Mouse (Mus musculus) limb, embryonic 15.5 days (tissue): ENCODE measurements around the gene Abcb1a. TPM values are rescaled to one million over a fixed set of nuclear protein-coding genes. Genes with fewer than 3 reads are reported as not detected.

ENCODE experiments used
- ATAC-seq: fragments of 200-750 bp; cut with Nextera tagmentation; 2 replicates; pipeline ENCODE4 v1.8.0; 2017; ENCODE audit warnings: low read depth, moderate TSS enrichment; ENCODE audit not compliant: insufficient number of reproducible peaks, low FRiP score, low TSS enrichment
- H3K27ac ChIP-seq: fragments of 300-500 bp; sonication (generic); 2 replicates; pipeline ENCODE4 v1.5.1; 2015; ENCODE audit warnings: moderate library complexity, mild to moderate bottlenecking, inconsistent platforms
- H3K27me3 ChIP-seq: fragments of 300-500 bp; sonication (generic); 2 replicates; pipeline ENCODE4 v1.6.1; 2015; ENCODE audit warnings: inconsistent platforms
- H3K36me3 ChIP-seq: fragments of 300-500 bp; sonication (generic); 2 replicates; pipeline ENCODE4 v1.6.1; 2015; ENCODE audit warnings: inconsistent platforms
- H3K4me1 ChIP-seq: fragments of 300-500 bp; sonication (generic); 2 replicates; pipeline ENCODE4 v1.6.1; 2015; ENCODE audit warnings: inconsistent platforms
- H3K4me2 ChIP-seq: fragments of 300-500 bp; sonication (generic); 2 replicates; pipeline ENCODE4 v1.6.1; 2015; ENCODE audit warnings: mild to moderate bottlenecking, inconsistent platforms
- H3K4me3 ChIP-seq: fragments of 300-500 bp; sonication (generic); 2 replicates; pipeline ENCODE4 v1.5.1; 2015; ENCODE audit warnings: mild to moderate bottlenecking, inconsistent platforms
- H3K9ac ChIP-seq: fragments of 300-500 bp; sonication (generic); 2 replicates; pipeline ENCODE4 v1.6.1; 2015; ENCODE audit warnings: inconsistent platforms
- H3K9me3 ChIP-seq: fragments of 300-500 bp; sonication (generic); 2 replicates; pipeline ENCODE4 v1.6.1; 2016; ENCODE audit warnings: inconsistent platforms
- WGBS: fragments of 180-500 bp; shearing (Covaris S2); methylation state at CpG from one replicate; pipeline ENCODE4 v1.1.7; 2015; 5-methylcytosine and 5-hydroxymethylcytosine counted together
- polyA plus RNA-seq: library from polyadenylated mRNA; unstranded; fragments of >200 nt; fragmentation: Nextera tagmentation; extraction: Ambion mirVana; gene quantifications from 2 replicates; pipeline ENCODE4 v1.2.1, GENCODE M21; 2015

Abcb1a gene
- polyA plus RNA-seq, 1 experiment from 2014 or later: 0.55 TPM

DNA sequence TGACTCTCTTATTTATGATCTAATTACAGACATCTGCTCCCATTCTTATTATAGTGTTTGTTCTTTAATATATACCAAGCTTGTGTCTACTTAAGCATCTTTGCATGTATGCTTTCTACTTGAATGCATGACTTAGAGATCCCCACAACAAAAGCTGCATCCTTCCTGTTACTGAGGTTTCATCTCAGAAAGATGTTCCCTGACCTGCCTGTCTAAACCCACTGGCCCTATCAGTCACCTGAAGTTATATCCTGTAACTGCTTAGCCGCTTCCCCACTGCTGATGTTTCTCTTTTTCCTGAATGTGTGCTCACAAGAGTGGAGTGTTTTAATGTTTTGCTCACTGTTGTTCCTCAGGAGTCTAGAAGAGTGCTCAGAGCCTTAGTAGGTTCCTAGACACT lies 9.7 kb downstream of the Abcb1a start:
- no peak overlapping the region for H3K9ac ChIP-seq
- 93% methylated on average over 1 of the region's 1 CpGs for WGBS
- no peaks in the 10 kb centered on the region for H3K27me3 ChIP-seq
- no peak overlapping the region for H3K27ac ChIP-seq
- H3K4me1 ChIP-seq: no peaks in the 10 kb centered on the region
- no peaks in the 10 kb centered on the region for H3K9me3 ChIP-seq
- no peak for ATAC-seq
- no peaks in the 10 kb centered on the region for H3K36me3 ChIP-seq
- H3K4me3 ChIP-seq: no peak overlapping the region
- H3K4me2 ChIP-seq: no peak overlapping the region

DNA sequence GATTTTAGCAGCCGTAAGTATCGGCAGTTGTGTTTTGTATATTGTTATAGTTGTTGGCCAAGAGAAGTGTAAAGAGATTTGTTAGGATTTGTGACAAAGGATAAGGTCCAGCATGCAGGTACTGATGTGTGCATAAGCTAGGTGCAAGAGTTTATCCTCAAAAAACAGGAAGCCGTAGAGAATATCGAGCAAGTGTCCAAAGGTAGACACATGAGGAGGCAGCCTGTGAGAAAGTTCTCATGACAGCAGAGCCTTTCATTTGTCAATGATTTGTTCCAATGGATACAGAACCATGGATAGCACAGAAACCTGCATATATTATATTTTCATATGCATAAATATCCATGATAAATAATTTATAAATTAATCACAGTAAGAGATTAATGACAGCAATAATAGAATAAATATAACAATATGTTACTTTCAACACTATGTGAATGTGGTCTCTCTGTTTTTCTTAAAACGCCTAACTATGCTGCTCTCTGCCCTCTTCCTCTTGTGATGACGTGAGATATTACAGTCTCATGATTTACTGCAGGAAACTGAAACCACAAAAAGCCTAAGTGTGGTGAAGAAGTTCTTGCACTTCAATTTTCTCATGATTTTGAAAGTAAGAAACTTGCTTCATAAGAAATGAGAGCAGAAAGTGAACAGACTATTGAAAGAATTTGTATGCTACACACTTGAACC lies 15.5 kb downstream of the Abcb1a start:
- H3K9me3 ChIP-seq: no peaks in the 10 kb centered on the region
- no peak overlapping the region for H3K9ac ChIP-seq
- 80% methylated on average over 6 of the region's 6 CpGs for WGBS
- ATAC-seq: no peak
- H3K4me1 ChIP-seq: no peaks in the 10 kb centered on the region
- no peak overlapping the region for H3K4me3 ChIP-seq
- no peak overlapping the region for H3K4me2 ChIP-seq
- no peaks in the 10 kb centered on the region for H3K36me3 ChIP-seq
- H3K27me3 ChIP-seq: no peaks in the 10 kb centered on the region
- H3K27ac ChIP-seq: no peak overlapping the region

DNA sequence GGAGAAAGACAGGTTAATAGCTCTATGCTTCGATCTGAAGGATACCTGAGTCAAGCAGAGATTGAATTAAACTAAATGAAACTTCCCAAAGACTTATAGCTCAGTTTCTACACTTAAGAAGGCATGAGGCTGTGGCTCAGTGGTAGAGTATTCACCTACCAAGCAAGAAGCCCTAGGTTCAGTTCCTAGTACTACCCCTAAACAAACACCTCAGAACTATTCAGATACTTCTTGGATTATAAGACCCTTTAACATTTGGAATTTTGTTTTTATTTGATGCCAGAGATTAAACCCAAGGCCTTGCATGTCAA lies 16.0 kb downstream of the Abcb1a start:
- WGBS: 77% methylated on average over 1 of the region's 1 CpGs
- no peak for ATAC-seq
- Histone ChIP-seq H3K9ac (no peak overlapping the region), H3K27me3 (no peaks in the 10 kb centered on the region), H3K36me3 (no peaks in the 10 kb centered on the region), H3K4me1 (no peaks in the 10 kb centered on the region), H3K9me3 (no peaks in the 10 kb centered on the region), H3K4me3 (no peak overlapping the region), H3K27ac (no peak overlapping the region), H3K4me2 (no peak overlapping the region)

DNA sequence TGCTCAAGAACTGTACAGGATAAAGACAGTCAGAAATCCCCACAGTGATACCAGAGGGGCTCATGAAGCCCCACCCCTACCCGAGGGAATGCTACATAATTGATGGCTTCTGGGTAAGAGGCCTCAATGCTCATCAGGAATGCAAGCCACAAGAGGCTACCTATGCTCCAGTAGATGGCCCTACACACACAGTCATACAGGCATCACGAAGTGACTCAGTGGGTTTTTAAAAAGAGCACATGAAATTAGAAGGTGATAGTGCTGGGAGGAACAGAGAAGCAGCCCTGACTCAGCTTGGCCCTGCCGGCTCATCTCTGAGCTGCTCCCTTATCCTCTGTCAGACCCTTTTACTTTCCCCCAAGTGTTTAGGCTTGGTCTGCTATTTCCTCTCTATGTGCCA lies 21.3 kb downstream of the Abcb1a start:
- Histone ChIP-seq H3K4me1 (no peaks in the 10 kb centered on the region), H3K4me3 (no peak overlapping the region), H3K36me3 (no peaks in the 10 kb centered on the region), H3K9ac (no peak overlapping the region), H3K27ac (no peak overlapping the region), H3K9me3 (no peaks in the 10 kb centered on the region), H3K27me3 (no peaks in the 10 kb centered on the region), H3K4me2 (no peak overlapping the region)
- no peak for ATAC-seq
- WGBS: 63% methylated on average over 3 of the region's 3 CpGs

DNA sequence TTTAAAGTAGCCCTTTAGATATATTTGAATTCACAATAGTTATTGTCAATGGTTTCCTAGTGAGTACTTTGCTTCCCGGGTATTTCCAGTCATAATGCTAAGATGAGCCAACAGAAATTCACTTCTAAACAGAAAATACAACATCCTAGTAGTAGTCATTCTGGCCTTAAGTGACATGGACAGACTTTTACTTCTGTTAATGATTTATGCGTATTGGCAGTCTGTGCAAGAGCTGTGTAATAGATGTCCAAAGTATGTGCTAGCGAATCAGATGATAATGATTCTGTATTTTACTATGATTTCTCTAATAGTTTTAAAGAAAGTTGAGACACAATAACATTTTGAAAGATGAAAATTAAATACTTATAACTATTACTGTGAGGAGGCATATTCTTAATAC lies 23.8 kb downstream of the Abcb1a start:
- H3K27ac ChIP-seq: no peak overlapping the region
- no peaks in the 10 kb centered on the region for H3K36me3 ChIP-seq
- H3K9ac ChIP-seq: no peak overlapping the region
- H3K4me1 ChIP-seq: no peaks in the 10 kb centered on the region
- no peak for ATAC-seq
- no peaks in the 10 kb centered on the region for H3K9me3 ChIP-seq
- H3K4me3 ChIP-seq: no peak overlapping the region
- WGBS: 89% methylated on average over 3 of the region's 3 CpGs
- H3K27me3 ChIP-seq: no peaks in the 10 kb centered on the region
- H3K4me2 ChIP-seq: no peak overlapping the region

DNA sequence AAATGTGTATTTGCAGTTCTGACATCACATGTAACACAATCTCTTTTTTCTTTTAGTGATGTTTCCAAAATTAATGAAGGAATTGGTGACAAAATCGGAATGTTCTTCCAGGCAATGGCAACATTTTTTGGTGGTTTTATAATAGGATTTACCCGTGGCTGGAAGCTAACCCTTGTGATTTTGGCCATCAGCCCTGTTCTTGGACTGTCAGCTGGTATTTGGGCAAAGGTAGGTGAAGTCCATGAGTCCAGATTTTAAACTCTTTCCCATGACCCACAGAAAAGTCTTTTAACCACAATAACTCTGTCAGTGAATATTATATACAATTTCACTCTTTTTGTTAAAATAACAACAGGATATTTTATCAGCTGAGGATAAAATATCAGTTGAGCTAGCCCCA lies 26.2 kb downstream of the Abcb1a start:
- no peak overlapping the region for H3K4me2 ChIP-seq
- no peak overlapping the region for H3K9ac ChIP-seq
- WGBS: 70% methylated on average over 2 of the region's 2 CpGs
- no peaks in the 10 kb centered on the region for H3K27me3 ChIP-seq
- no peak for ATAC-seq
- no peak overlapping the region for H3K27ac ChIP-seq
- H3K36me3 ChIP-seq: no peaks in the 10 kb centered on the region
- no peaks in the 10 kb centered on the region for H3K4me1 ChIP-seq
- no peaks in the 10 kb centered on the region for H3K9me3 ChIP-seq
- H3K4me3 ChIP-seq: no peak overlapping the region

DNA sequence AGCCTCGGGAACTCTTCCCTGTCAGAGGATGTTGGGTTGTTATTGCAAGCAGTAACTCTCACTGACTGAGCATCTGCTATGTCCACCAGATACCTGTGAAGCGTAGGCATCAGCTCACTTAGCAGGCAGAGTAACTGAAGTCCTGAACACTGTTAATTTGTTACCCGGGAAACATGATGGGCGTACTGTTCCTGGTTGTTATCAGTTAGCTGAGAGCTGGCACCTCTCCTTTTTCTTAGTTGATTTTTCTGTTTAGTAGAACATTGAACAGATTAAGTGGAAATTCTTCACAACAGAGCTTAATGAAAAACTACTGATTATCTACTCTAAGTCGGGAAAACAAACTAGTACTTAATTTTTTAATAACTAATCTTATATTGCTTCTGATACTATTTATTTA lies 27.7 kb downstream of the Abcb1a start:
- Histone ChIP-seq H3K4me3 (no peak overlapping the region), H3K36me3 (no peaks in the 10 kb centered on the region), H3K9me3 (no peaks in the 10 kb centered on the region), H3K27me3 (no peaks in the 10 kb centered on the region), H3K4me2 (no peak overlapping the region), H3K9ac (no peak overlapping the region), H3K4me1 (no peaks in the 10 kb centered on the region), H3K27ac (no peak overlapping the region)
- ATAC-seq: no peak
- 81% methylated on average over 5 of the region's 5 CpGs for WGBS

DNA sequence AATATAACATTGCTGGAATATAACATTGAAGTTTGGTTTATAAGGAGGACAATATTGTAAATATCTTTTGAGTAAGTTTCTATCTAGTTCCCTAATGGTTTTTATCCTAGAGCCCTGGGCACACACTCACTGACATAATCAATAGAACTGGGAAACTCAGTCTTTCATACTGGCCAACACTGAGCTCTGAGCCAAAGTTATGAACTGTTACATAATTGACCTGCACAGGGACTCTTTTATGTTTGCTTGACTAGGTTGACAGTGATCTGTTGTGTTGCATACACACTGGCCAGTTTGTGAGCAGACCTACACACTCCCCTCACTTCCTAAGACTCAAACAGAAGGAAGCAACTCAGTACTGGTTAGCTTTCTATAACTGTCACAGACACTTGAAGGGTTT lies 56.2 kb downstream of the Abcb1a start:
- Histone ChIP-seq H3K36me3 (no peaks in the 10 kb centered on the region), H3K4me1 (no peaks in the 10 kb centered on the region), H3K9me3 (no peaks in the 10 kb centered on the region), H3K4me2 (no peak overlapping the region), H3K27me3 (no peaks in the 10 kb centered on the region), H3K27ac (no peak overlapping the region), H3K9ac (no peak overlapping the region), H3K4me3 (no peak overlapping the region)
- ATAC-seq: no peak

DNA sequence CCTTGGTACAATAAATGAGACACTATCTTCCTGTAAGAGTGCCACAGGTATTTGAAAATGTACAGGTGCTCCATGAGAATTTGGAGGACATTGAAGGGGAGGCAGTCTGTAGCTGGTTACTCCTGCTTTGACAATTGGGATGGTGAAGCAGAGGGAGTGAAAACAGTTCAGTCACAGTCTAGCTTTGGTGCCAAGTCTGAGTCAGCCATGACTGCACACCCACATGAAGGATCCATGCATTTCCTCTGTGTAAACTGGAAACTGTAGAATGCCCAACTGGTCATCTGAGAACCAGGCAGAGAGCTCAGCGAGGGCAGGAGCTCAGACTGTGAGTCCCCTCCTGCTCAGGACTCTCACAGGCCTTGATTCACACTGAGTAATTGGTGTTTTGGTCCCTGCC lies 59.7 kb downstream of the Abcb1a start:
- H3K36me3 ChIP-seq: no peaks in the 10 kb centered on the region
- no peaks in the 10 kb centered on the region for H3K27me3 ChIP-seq
- H3K9me3 ChIP-seq: no peaks in the 10 kb centered on the region
- no peak overlapping the region for H3K4me3 ChIP-seq
- no peaks in the 10 kb centered on the region for H3K4me1 ChIP-seq
- H3K4me2 ChIP-seq: no peak overlapping the region
- H3K9ac ChIP-seq: no peak overlapping the region
- WGBS: 69% methylated on average over 1 of the region's 1 CpGs
- H3K27ac ChIP-seq: no peak overlapping the region
- no peak for ATAC-seq

DNA sequence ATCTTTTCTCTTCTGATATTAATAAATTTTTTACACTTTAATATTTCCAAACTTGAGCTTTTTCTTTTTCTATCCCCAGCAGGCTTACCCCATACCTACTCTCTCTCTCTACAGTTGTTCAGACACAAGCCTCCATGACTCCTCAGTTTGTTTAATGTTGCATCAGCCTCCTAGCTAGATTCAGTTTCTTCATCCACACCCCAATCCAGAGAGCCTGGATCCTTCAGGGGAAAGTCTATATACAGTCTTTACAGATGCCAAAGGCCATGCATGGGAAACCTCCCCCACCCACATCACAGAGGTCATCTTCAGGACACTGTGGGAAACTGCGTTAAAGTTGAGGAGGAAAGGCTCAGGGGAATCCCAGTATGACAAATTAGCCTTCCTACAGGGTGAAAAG lies 62.3 kb downstream of the Abcb1a start:
- no peak overlapping the region for H3K9ac ChIP-seq
- H3K4me2 ChIP-seq: no peak overlapping the region
- no peak overlapping the region for H3K4me3 ChIP-seq

DNA sequence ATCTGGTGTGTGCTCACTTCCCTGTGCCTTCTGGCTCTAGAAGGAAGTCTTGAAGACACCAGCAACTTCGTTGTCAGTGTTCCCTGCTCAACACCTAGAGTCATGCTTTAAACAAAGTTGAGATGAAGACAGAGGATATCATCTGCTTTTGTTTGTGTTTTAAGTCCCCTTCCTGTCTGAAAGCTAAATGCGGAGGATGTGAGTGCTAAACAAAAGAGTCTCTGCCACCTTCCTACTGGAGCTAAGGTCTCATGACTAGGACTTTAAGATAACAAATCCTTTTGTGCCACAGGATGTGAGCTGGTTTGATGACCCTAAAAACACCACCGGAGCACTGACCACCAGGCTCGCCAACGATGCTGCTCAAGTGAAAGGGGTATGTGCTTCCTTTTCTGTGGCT lies 63.0 kb downstream of the Abcb1a start:
- Histone ChIP-seq H3K4me2 (no peak overlapping the region), H3K36me3 (no peaks in the 10 kb centered on the region), H3K27ac (no peak overlapping the region), H3K9ac (no peak overlapping the region), H3K4me3 (no peak overlapping the region), H3K27me3 (no peaks in the 10 kb centered on the region), H3K4me1 (no peaks in the 10 kb centered on the region), H3K9me3 (no peaks in the 10 kb centered on the region)
- no peak for ATAC-seq
- WGBS: 86% methylated on average over 5 of the region's 5 CpGs

More for the DNA sequence above, 62.3 kb downstream of the Abcb1a start:
- no peak overlapping the region for H3K27ac ChIP-seq
- no peak for ATAC-seq
- H3K9me3 ChIP-seq: no peaks in the 10 kb centered on the region
- no peaks in the 10 kb centered on the region for H3K4me1 ChIP-seq
- no peaks in the 10 kb centered on the region for H3K36me3 ChIP-seq
- no peaks in the 10 kb centered on the region for H3K27me3 ChIP-seq
- 19% methylated on average over 1 of the region's 1 CpGs for WGBS

DNA sequence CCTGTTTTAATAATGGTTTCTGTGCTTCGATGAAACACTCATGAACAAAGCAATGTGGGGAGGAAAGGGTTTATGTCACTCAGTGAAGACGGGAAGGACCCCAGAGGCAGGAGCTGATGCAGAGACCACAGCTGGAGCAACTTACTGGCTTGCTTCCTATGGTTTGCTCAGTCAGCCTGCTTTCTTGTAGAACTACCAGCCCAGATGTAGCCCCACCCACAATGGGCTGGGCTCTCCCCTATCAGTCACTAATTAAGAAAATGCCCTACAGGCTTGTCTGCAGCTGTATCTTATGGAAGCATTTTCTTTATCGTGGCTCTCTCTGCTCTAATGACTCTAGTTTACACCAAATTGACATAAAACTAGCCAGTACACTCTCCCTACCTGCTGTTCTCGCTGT lies 67.9 kb downstream of the Abcb1a start:
- Histone ChIP-seq H3K27ac (no peak overlapping the region), H3K9me3 (no peaks in the 10 kb centered on the region), H3K9ac (no peak overlapping the region), H3K4me2 (no peak overlapping the region), H3K36me3 (no peaks in the 10 kb centered on the region), H3K27me3 (no peaks in the 10 kb centered on the region), H3K4me1 (no peaks in the 10 kb centered on the region), H3K4me3 (no peak overlapping the region)
- WGBS: 34% methylated on average over 4 of the region's 4 CpGs
- ATAC-seq: no peak

DNA sequence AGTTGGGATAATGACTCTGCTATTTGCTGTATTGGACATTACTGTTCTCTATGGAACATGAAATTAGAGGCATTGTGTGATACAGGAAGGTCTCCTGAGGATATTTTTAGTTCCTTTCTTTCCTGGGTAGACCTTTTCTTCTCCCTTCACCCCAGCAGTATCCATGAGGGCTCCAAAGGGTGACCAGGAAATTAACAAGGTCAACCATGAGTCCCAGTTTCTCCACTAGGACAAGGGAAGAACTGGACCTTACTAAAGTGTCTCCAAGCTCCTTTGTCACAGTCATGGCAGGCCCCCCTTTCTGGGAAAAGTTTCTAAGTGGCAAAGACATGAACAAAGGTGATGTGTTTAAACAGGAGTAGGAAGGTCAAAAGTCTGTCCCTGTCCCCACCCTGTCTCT lies 72.8 kb downstream of the Abcb1a start:
- no peak for ATAC-seq
- H3K4me2 ChIP-seq: no peak overlapping the region
- H3K9me3 ChIP-seq: no peaks in the 10 kb centered on the region
- no peaks in the 10 kb centered on the region for H3K4me1 ChIP-seq
- no peaks in the 10 kb centered on the region for H3K36me3 ChIP-seq
- no peak overlapping the region for H3K4me3 ChIP-seq
- H3K27ac ChIP-seq: no peak overlapping the region
- no peaks in the 10 kb centered on the region for H3K27me3 ChIP-seq
- no peak overlapping the region for H3K9ac ChIP-seq
